Mouse (Mus musculus) lung, postnatal 0 days (tissue): ENCODE results near the gene Txndc8. TPM values are rescaled to one million over a fixed set of nuclear protein-coding genes. Genes with fewer than 3 reads are reported as not detected.

Experiments
- ATAC-seq: fragments of 200-750 bp; cut with Nextera tagmentation; 2 replicates; pipeline ENCODE4 v1.8.0; 2017; ENCODE audit warnings: moderate library complexity
- DNase-seq: peaks from one replicate; pipeline ENCODE4 v3.0.0-alpha.2; 2016; ENCODE audit warnings: low spot score
- H3K27ac ChIP-seq: fragments of 300-500 bp; sonication (generic); 2 replicates; pipeline ENCODE4 v1.5.1; 2014; ENCODE audit warnings: antibody characterized with exemption, mild to moderate bottlenecking, low read length, mixed read lengths
- H3K27me3 ChIP-seq: fragments of 300-500 bp; sonication (generic); replicated peaks from 2 replicates; pipeline ENCODE4 v1.6.1; 2014; ENCODE audit warnings: low read length, mixed read lengths; ENCODE audit not compliant: insufficient read depth
- H3K36me3 ChIP-seq: fragments of 300-500 bp; sonication (generic); 2 replicates; pipeline ENCODE4 v1.6.1; 2014; ENCODE audit warnings: low read length, mixed read lengths; ENCODE audit not compliant: insufficient read depth
- H3K4me1 ChIP-seq: fragments of 300-500 bp; sonication (generic); 2 replicates; pipeline ENCODE4 v1.6.1; 2014; ENCODE audit warnings: antibody characterized with exemption, low read depth, low read length, mixed read lengths; ENCODE audit not compliant: insufficient read depth
- H3K4me2 ChIP-seq: fragments of 300-500 bp; sonication (generic); replicated peaks from 2 replicates; pipeline ENCODE4 v1.6.1; 2014; ENCODE audit warnings: low read depth, mild to moderate bottlenecking, low read length, moderate library complexity, mixed read lengths
- H3K4me3 ChIP-seq: fragments of 300-500 bp; sonication (generic); 2 replicates; pipeline ENCODE4 v1.5.1; 2014; ENCODE audit warnings: low read depth, low read length
- H3K9ac ChIP-seq: fragments of 300-500 bp; sonication (generic); replicated peaks from 2 replicates; pipeline ENCODE4 v1.6.1; 2014; ENCODE audit warnings: low read depth, mild to moderate bottlenecking
- H3K9me3 ChIP-seq: fragments of 300-500 bp; sonication (generic); 2 replicates; pipeline ENCODE4 v1.6.1; 2016; ENCODE audit warnings: low read length, mixed read lengths
- CTCF ChIP-seq: IDR thresholded peaks from 2 replicates; pipeline ENCODE4 v1.5.1; 2016; ENCODE audit warnings: antibody characterized with exemption, mild to moderate bottlenecking
- EP300 ChIP-seq: IDR thresholded peaks from 2 replicates; pipeline ENCODE4 v1.6.1; 2016; ENCODE audit warnings: antibody characterized with exemption, mild to moderate bottlenecking, control low read depth
- WGBS: fragments of 180-500 bp; shearing (Covaris S2); extraction: QIAGEN DNeasy Blood & Tissue Kit; methylation state at CpG from one replicate; pipeline ENCODE4 v1.1.7; 2014; 5-methylcytosine and 5-hydroxymethylcytosine counted together
- polyA plus RNA-seq: library from polyadenylated mRNA; unstranded; fragments of >200 nt; fragmentation: Nextera tagmentation; extraction: Ambion mirVana; gene quantifications from 2 replicates; pipeline ENCODE4 v1.2.1, GENCODE M21; 2015

Txndc8 gene
- polyA plus RNA-seq, 1 experiment from 2014 or later, result not detected

GRCm38 (mm10) chr4:57954991-57955390 is 53.9 kb downstream of the Txndc8 start:
- Histone ChIP-seq H3K27ac (peak overlapping the region; percentile 97), H3K4me3 (peak overlapping the region; percentile 86), H3K4me1 (peaks cover 13% of the 10 kb centered on the region; the same call in 1 of the 2 replicates), H3K4me2 (peak overlapping the region; percentile 75), H3K9ac (peak overlapping the region; percentile 72), H3K27me3 (no peaks in the 10 kb centered on the region), H3K36me3 (peaks cover 15% of the 10 kb centered on the region; the same call in 1 of the 2 replicates), H3K9me3 (no peaks in the 10 kb centered on the region)
- TF ChIP-seq EP300 (no peak), CTCF (no peak)
- WGBS, result 60% methylated on average over 8 of the region's 8 CpGs
- DNase-seq (no peak), ATAC-seq (no peak)

DNA sequence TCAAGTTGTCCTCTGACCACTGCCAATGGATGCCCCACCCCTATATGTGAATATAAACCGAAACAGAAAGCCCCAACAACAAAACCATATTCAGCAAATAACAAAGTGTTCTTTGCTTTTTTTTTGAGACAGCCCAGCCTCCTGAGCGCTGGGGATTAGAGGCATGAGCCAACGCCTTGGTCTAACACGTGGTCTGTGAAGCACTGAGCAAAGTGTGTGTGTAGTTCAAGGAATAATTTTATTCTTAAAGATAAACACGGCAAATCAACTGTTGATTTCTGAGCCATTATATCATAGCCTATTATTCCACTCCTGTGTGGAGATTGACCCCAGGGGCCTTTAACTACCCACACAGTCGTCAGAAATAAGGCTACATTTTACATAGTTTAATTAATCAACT is 54.3 kb downstream of the Txndc8 start:
- Histone ChIP-seq H3K27ac (peak overlapping the region; percentile 97), H3K9ac (0 out of 2 replicates have a peak overlapping the region, but pooled peaks have one; percentile 72), H3K4me1 (peaks cover 13% of the 10 kb centered on the region; the same call in 1 of the 2 replicates), H3K9me3 (no peaks in the 10 kb centered on the region), H3K27me3 (no peaks in the 10 kb centered on the region), H3K36me3 (peaks cover 15% of the 10 kb centered on the region; the same call in 1 of the 2 replicates), H3K4me2 (peak overlapping the region; percentile 75), H3K4me3 (peak overlapping the region; percentile 86)
- DNase-seq (peak; percentile 25), ATAC-seq (no peak)
- 57% methylated on average over 6 of the region's 6 CpGs for WGBS
- TF ChIP-seq CTCF, result no peak
- no peak for TF ChIP-seq EP300

DNA sequence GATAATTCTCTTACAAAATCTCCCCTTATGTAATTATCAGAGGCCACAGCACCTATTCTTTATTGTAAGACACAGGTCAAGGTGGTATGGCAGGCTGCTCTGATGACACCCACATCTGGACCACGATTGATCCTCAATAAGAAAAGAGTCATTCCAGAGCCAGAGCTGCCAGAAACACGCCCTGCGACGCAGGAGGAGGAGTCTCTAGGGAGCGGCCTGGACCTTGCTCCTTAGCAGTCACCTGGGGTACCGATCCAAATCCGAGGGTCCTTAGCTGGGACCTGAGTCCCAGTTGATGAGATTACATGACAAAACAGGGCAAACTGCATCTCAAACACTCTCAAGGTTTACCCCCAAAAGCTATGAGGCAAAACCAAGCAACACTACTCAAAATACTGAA is 55.1 kb downstream of the Txndc8 start:
- Histone ChIP-seq H3K4me2 (peak overlapping the region; percentile 75; the same call in 1 of the 2 replicates), H3K27ac (no peak overlapping the region), H3K9me3 (no peaks in the 10 kb centered on the region), H3K4me3 (no peak overlapping the region), H3K9ac (no peak overlapping the region), H3K27me3 (no peaks in the 10 kb centered on the region), H3K4me1 (peaks cover 13% of the 10 kb centered on the region; the same call in 1 of the 2 replicates), H3K36me3 (peaks cover 21% of the 10 kb centered on the region; the same call in 1 of the 2 replicates)
- TF ChIP-seq CTCF, result no peak
- WGBS, result 92% methylated on average over 7 of the region's 7 CpGs
- DNase-seq (no peak), ATAC-seq (no peak)

DNA sequence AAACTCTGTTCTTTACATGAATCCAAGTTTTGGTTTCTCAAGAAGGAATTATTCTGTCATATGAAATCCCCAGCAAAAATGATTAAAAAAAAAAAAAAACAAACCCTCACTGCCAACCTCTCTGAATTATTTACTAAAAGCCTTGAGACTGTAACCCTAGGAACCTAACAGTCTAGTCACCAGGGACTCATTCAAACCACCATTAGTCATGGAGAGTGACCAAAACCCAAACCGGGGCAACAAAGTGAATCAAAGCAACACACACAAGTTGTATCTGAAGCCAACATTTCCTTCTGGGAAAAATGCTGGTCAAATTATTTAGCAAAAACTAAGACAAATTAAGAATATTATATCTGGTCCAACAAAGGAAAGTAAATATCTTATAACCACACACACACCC is 56.0 kb downstream of the Txndc8 start:
- TF ChIP-seq CTCF (no peak), EP300 (no peak)
- no peak overlapping the region for H3K27ac ChIP-seq
- no peak for DNase-seq

DNA sequence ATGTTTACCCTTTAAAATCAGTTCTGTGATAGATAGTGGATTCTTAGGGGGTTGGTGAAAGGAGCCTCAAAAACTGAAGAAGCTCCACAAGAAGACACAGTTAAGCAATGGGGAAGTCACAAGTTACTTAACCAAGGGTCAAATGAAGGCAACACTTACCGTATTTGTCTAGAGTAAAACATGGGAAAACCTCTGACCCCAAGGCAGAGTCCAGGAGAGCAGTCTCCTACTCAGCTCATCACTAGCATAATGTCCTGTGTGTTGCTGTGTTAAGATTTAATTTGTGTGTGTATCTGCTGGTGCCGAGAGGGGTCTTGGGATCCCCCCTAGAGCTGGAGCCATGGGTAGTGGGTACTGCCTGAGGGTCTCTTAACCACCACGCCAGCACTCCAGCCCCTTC is 56.5 kb downstream of the Txndc8 start:
- H3K4me2 ChIP-seq, result no peak overlapping the region
- no peak overlapping the region for H3K27ac ChIP-seq
- no peak overlapping the region for H3K4me3 ChIP-seq
- H3K36me3 ChIP-seq, result peaks cover 21% of the 10 kb centered on the region; the same call in 1 of the 2 replicates
- DNase-seq, result no peak
- H3K9ac ChIP-seq, result no peak overlapping the region
- WGBS, result 85% methylated on average over 3 of the region's 3 CpGs
- no peak for ATAC-seq
- no peak for TF ChIP-seq EP300
- TF ChIP-seq CTCF, result no peak
- no peaks in the 10 kb centered on the region for H3K27me3 ChIP-seq
- H3K4me1 ChIP-seq, result peaks cover 11% of the 10 kb centered on the region; the same call in 1 of the 2 replicates
- H3K9me3 ChIP-seq, result no peaks in the 10 kb centered on the region

More for the DNA sequence above, 56.0 kb downstream of the Txndc8 start:
- H3K36me3 ChIP-seq, result peaks cover 21% of the 10 kb centered on the region; the same call in 1 of the 2 replicates
- H3K4me2 ChIP-seq, result no peak overlapping the region
- H3K9ac ChIP-seq, result no peak overlapping the region
- no peaks in the 10 kb centered on the region for H3K9me3 ChIP-seq
- peaks cover 13% of the 10 kb centered on the region; the same call in 1 of the 2 replicates for H3K4me1 ChIP-seq
- 67% methylated on average over 1 of the region's 1 CpGs for WGBS
- H3K27me3 ChIP-seq, result no peaks in the 10 kb centered on the region
- no peak overlapping the region for H3K4me3 ChIP-seq
- no peak for ATAC-seq

DNA sequence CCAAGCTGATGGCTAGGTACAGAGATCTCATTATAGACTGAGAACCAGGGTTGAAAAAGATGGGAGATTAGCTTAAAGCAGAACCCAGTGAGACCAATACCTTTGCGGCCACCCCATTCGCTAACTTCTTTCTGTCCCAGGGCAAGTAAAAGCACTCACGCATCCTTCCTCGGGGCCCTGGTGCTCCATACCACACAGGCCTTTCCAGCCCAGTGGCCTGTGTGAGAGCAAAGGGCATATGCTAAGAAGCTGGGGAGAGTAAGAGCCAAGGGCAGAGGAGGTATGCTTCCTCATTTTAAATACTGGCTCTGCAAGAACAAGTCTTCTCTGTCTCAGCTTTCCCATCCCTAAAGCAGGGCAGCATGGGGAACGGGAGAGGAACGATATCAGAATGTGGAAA is 59.1 kb downstream of the Txndc8 start:
- no peak for TF ChIP-seq CTCF
- TF ChIP-seq EP300, result no peak
- H3K4me2 ChIP-seq, result no peak overlapping the region
- no peak overlapping the region for H3K27ac ChIP-seq
- peaks cover 5% of the 10 kb centered on the region; the same call in 1 of the 2 replicates for H3K4me1 ChIP-seq
- peaks cover 36% of the 10 kb centered on the region; the same call in 1 of the 2 replicates for H3K36me3 ChIP-seq
- DNase-seq (no peak), ATAC-seq (no peak)
- no peaks in the 10 kb centered on the region for H3K9me3 ChIP-seq
- no peaks in the 10 kb centered on the region for H3K27me3 ChIP-seq
- no peak overlapping the region for H3K4me3 ChIP-seq
- WGBS, result 91% methylated on average over 6 of the region's 6 CpGs
- no peak overlapping the region for H3K9ac ChIP-seq
